Mouse (Mus musculus) left cerebral cortex, adult 18-20 months (tissue): ENCODE data around the gene Gm17455. TPM values are rescaled to one million over a fixed set of nuclear protein-coding genes. Genes with fewer than 3 reads are reported as not detected.

ENCODE experiments used
- DNase-seq, 2 experiments: peaks; one replicate each; pipeline ENCODE4 v3.0.0; 2021 to 2022; ENCODE audit warnings: low spot score in 2 of 2, mixed read lengths in 1 of 2
- long read RNA-seq, 2 experiments: library from polyadenylated mRNA; stranded (forward); transcript quantifications; one replicate each; pipeline ENCODE4 v2.0.0; 2021
- total RNA-seq, 2 experiments: library from RNA; stranded (reverse); gene quantifications; 2 replicates each; pipeline ENCODE4 v1.2.3; 2021

Gm17455 gene
- not detected for total RNA-seq
- long read RNA-seq, experiment 1, partial matches to known transcripts, result 0 of 2 reads
- long read RNA-seq, experiment 1, other reads (novel, unspliced or antisense), result 2 of 2 reads
- long read RNA-seq, experiment 2, result 0 reads

GRCm38 (mm10) chr10:60399449-60399848 lies at the start of gene Gm17455:
Gm17455 (plus strand) TSS chr10:60399726.
- no peak for DNase-seq

DNA sequence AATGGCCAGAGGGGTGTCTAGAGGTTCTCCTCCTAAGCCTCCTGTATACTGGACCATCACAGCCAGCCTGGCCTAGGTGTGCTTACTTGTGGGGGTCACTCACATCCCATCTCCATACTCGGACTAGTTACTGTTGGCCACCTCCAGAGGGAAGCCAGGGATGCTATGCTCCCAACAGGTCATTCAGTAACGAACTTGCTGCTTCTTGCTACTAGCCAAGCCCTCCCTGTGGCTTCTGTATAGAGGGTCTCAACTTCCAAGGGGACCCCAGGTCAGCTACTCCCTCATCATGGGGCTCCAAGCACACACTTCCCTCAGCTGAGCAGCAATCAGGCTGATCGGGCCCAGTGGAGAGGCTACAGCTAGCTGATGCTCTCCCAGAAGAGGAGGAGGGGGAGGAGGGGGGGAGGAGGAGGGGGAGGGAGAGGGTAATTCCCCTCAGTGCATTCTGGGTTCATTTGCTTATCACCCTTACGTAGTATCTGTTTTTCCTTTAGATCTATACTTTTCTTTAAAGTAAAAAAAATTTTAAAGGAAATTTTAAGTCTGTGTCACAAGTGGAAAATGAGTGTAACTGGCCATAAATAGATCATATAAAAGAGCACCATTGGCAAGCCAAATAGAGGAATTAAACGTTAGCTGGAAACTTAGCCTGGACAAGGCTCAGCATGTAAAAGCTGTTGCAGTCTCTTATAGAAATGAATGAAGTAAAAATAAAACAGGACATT lies 49.3 kb upstream of the Gm17455 start:
- DNase-seq, result no peak

DNA sequence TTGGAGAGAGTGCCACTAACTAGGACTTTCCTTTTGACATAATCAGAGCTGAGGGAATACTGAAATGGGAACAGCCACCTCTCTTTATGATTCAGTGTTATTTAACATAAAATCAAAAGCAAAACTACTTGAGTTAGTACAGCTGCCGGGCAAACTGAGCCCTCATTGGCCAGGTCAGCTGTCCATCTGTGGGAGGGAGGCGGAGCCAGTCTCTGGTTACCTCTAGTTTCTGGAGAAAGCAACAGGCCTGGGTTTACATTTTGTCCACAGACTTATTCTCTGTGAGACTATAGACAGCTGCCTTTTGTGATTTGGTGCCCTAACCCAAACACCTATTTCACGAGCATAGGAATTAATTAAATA lies 48.7 kb upstream of the Gm17455 start:
- peak; percentile 71 to 78 for DNase-seq

GRCm38 (mm10) chr10:60351248-60351647 lies 48.3 kb upstream of the Gm17455 start:
- DNase-seq, result no peak

DNA sequence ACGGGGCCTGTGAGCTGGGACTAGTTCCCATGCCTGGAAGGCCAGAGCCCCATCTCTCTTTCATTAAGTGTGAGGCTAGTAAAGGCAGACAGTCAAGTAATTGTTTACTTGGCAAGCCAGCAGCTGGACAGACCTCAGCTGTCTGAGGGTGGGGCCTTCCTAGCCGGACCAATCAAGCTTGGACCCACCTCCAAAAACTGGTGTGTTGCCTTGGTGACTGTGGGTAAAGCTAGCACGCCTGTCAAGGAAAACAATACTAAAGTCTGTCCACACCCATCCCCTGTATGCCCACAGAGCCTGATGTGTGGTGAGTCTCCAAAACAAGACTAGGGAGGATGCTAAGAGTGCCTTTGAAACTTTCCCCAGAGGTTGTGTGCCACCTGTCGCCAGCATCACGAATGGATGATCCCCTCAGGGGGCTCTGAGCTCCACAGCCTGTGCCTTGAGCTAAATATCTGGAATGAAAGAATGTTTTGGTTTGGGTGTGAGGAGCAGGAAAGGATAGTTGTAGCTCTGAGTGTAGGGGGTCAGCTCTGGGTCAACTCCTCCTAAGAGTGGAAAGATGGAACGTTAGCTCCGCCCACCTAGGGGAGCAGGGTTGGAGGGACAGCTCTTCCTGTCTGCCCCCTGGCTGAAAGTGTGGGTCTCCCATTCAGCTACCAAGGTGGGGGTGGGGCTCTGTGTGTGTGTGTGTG lies 47.6 kb upstream of the Gm17455 start:
- no peak for DNase-seq

GRCm38 (mm10) chr10:60353241-60354002 lies 46.1 kb upstream of the Gm17455 start:
- DNase-seq, result no peak

- no peak for DNase-seq
Observed at GRCm38 (mm10) chr10:60354003-60354325, 45.6 kb upstream of the Gm17455 start.

DNA sequence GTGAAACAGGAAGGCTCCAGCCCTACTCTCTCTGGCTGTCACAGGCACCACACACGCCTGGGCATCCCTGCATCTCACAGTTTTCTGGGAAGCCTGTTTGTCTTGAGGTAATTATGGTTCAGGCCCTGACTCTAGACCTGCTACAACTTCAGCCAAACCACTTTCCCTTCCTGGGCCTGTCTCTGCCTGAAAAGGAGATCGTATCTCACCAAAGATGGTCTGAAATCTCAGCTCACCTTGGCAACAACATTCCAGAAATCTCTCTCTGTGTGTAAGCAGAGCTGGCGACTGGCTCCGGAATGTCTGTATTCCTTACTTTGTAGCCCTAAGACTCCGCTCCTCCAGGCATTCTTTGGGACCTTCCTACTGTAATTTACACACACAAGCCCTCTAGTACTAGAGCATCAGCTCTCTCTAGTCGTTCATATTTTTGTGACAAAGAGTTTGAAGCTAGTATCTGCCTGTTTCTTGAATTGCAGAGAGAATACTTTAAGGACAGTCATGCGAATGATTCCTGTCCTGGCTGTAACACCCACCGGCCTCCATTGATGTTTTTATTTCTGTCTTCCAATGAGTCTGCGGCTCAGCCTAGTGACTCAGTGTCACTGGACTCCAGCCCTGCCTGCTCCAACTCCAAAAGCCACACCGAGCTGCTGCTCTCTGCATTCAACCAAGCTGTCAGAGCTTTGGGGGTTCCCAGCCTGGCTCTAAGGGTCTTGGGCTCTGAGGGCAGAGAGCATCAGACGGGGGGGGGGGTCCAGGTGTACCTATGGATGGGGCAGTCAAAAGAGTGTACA lies 44.4 kb upstream of the Gm17455 start:
- peak in 1 of 2 experiments; percentile 19 for DNase-seq

GRCm38 (mm10) chr10:60357441-60357840 lies 42.1 kb upstream of the Gm17455 start:
- no peak for DNase-seq

DNA sequence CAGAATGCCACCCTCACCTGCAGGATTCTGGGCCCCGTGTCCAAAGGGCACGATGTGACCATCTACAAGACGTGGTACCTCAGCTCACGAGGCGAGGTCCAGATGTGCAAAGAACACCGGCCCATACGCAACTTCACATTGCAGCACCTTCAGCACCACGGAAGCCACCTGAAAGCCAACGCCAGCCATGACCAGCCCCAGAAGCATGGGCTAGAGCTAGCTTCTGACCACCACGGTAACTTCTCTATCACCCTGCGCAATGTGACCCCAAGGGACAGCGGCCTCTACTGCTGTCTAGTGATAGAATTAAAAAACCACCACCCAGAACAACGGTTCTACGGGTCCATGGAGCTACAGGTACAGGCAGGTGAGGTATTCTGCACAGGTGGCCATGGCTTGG lies 41.6 kb upstream of the Gm17455 start:
- no peak for DNase-seq

- DNase-seq, result no peak
Observed at GRCm38 (mm10) chr10:60358776-60359175, 40.8 kb upstream of the Gm17455 start.

DNA sequence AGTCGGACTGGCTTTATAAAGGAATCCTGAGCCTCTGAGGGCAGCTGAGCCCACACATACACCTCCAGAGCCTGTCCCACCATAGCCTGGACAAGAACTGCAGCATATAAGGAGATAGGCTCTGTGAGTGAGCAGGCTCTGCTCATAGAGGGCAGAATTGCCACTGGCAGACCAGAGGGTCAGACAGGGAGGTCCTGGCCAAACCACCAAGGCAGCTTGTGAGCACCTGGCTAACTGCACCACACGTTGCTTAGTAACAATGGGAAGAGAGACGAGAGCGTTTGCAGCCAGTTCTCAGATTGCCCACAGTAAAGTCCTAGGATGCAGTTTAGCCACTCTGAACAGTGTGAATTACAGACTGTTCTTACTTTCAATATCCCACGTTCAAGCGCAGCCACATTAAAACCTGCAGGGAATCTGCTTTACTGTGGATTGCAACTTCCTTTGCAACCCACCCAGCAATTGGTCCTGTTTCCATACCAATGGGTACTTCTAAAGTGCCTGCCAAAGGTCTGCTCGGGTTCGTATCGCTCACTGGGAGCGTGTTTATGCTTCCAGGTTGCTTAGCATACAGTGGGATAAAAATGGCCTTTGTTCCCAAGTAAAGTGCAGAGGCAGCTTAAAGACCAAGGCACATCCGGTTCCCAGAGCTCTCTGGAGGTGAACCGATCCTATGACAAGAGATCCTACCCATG lies 37.8 kb upstream of the Gm17455 start:
- DNase-seq, result no peak

- DNase-seq, result no peak
Observed at GRCm38 (mm10) chr10:60362310-60362628, 37.3 kb upstream of the Gm17455 start.

DNA sequence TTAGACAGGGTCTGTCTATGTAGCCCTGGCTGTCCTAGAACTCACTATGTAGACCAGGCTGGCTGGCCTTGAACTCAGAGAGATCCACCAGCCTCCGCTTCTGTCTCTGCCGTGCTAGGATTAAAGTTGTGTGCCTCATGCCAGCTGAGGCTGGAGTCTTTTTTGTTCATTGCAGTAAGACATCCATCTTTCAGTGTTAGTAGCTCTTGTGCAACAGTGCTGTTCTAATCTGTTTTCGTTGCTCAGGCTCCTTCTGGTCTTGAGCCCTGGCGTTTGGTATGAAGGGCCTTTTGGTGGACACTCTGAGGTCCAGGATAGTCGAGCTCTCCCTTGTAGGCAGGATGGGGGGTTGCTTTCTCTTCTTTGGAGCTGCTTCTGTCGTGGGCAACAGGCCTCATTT lies 36.1 kb upstream of the Gm17455 start:
- no peak for DNase-seq

GRCm38 (mm10) chr10:60367145-60367544 lies 32.4 kb upstream of the Gm17455 start:
- DNase-seq, result no peak

DNA sequence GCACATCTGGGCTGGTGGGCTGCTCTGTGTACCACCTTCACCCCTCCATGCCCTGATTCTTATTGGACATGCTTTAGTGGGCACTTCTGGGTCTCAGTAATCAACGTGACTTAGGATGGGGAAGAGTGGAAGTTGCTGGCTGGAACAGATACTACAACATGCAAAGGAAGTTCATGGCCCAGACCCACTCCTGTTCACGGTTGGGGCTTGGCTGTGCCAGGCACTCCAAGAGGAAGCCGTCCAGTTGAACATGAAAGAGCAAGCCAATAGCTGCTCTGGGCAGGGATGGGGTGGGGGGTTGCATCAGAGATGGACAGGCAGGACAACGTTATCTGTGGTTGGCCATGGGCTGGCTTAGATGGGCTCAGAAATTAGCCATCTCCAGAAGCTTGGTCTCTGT lies 31.6 kb upstream of the Gm17455 start:
- no peak for DNase-seq

GRCm38 (mm10) chr10:60369405-60369804 lies 30.1 kb upstream of the Gm17455 start:
- no peak for DNase-seq

DNA sequence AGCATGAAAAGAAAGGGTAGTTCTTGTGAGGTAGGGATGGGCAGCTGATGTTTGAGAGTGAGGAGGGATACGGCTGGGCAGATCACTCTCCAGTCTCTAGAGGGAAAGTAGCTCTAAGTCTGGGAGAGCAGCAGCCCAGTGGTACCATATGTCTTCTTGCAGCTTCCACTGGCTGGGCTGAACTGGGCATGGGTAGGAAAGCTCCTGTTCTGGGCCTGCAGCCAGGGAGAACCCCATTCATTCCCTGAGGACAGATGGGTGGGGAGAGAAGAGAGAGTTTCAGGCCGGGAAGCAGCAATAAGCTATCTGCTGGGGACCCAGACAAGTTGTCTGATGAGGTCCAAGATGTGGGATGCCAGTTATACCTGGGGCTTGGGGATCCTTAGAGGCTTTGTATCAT lies 29.4 kb upstream of the Gm17455 start:
- peak; percentile 22 to 27 for DNase-seq

- DNase-seq, result no peak
Observed at GRCm38 (mm10) chr10:60370601-60371061, 28.9 kb upstream of the Gm17455 start.

GRCm38 (mm10) chr10:60371596-60372386 lies 27.7 kb upstream of the Gm17455 start:
- no peak for DNase-seq
